Mouse (Mus musculus) ES-E14 (cell line): ENCODE data around the gene Gm13420. TPM values are rescaled to one million over a fixed set of nuclear protein-coding genes. Genes with fewer than 3 reads are reported as not detected.

Source experiments
- DNase-seq: peaks from one replicate; pipeline ENCODE4 v3.0.0-alpha.2; 2013; ENCODE audit warnings: low read depth, low spot score
- H3K27ac ChIP-seq: 2 replicates; pipeline ENCODE4 v1.5.1; 2012; ENCODE audit warnings: low read depth, mild to moderate bottlenecking, low read length, moderate library complexity, mixed read lengths; ENCODE audit not compliant: poor library complexity, insufficient read depth, severe bottlenecking
- H3K36me3 ChIP-seq: 2 replicates; pipeline ENCODE4 v1.6.1; 2012; ENCODE audit warnings: mild to moderate bottlenecking, low read length, moderate library complexity, mixed read lengths; ENCODE audit not compliant: control insufficient read depth, poor library complexity, insufficient read depth, severe bottlenecking
- H3K4me1 ChIP-seq, 2 experiments: fragments of 150-350 bp in 1 of 2; sonication (generic) in 1 of 2; 2 replicates each; pipeline ENCODE4 v1.6.1; 2012; ENCODE audit warnings: low read length in 2 of 2, mild to moderate bottlenecking in 1 of 2, mixed read lengths in 1 of 2; ENCODE audit not compliant: control insufficient read depth in 2 of 2, insufficient read depth in 2 of 2, poor library complexity in 1 of 2
- H3K4me3 ChIP-seq, 2 experiments: fragments of 150-350 bp in 1 of 2; sonication (generic) in 1 of 2; 2 replicates each; pipeline ENCODE4 v1.5.1; 2012; ENCODE audit warnings: low read length in 2 of 2, low read depth in 1 of 2, mild to moderate bottlenecking in 1 of 2, mixed read lengths in 1 of 2; ENCODE audit not compliant: insufficient read depth in 1 of 2, poor library complexity in 1 of 2, severe bottlenecking in 1 of 2
- H3K9ac ChIP-seq: 2 replicates; pipeline ENCODE4 v1.6.1; 2012; ENCODE audit warnings: low read depth, mild to moderate bottlenecking, low read length, mixed read lengths; ENCODE audit not compliant: poor library complexity, insufficient read depth, severe bottlenecking
- H3K9me3 ChIP-seq: fragments of 150-350 bp; sonication (generic); 2 replicates; pipeline ENCODE4 v1.6.1; 2012; ENCODE audit warnings: low read depth, mild to moderate bottlenecking, low read length; ENCODE audit not compliant: control insufficient read depth, insufficient read depth
- CHD2 ChIP-seq: IDR thresholded peaks from 2 replicates; pipeline ENCODE4 v1.6.1; 2014; ENCODE audit warnings: mild to moderate bottlenecking, low read depth, low read length, inconsistent platforms
- MAFK ChIP-seq: IDR thresholded peaks from 2 replicates; pipeline ENCODE4 v1.6.1; 2014; ENCODE audit warnings: mild to moderate bottlenecking, low read depth, low read length, inconsistent platforms; ENCODE audit not compliant: insufficient read depth
- ZC3H11A ChIP-seq: IDR thresholded peaks from 2 replicates; pipeline ENCODE4 v1.6.1; 2012; ENCODE audit warnings: low read depth, mild to moderate bottlenecking, inconsistent platforms, low read length, borderline replicate concordance
- ZNF384 ChIP-seq: IDR thresholded peaks from 2 replicates; pipeline ENCODE4 v1.6.1; 2012; ENCODE audit warnings: low read depth, low read length, inconsistent platforms
- in situ Hi-C, 2 experiments: fragments of 600-800 bp; cut with MboI; formaldehyde crosslinking; loops; one replicate each; pipeline ENCODE4 v1.15.1; 2025; ENCODE audit warnings: low sequenced_read_pairs in 2 of 2, inconsistent platforms in 1 of 2; ENCODE audit not compliant: unreplicated experiment in 2 of 2
- total RNA-seq: library from RNA; depleted of rRNA; stranded (reverse); fragments of 300-350 nt; gene quantifications from 2 replicates; pipeline ENCODE4 v1.2.3, GENCODE M21; 2012; rRNA removed

The Gm13420 gene
- total RNA-seq, 1 experiment, result 0.27 TPM

- H3K9me3 ChIP-seq, result no peaks in the 10 kb centered on the region
- TF ChIP-seq CHD2, result no peak
- TF ChIP-seq ZC3H11A, result no peak
- no peak for TF ChIP-seq MAFK
- in situ Hi-C loops, result no loop called here
- no peaks in the 10 kb centered on the region for H3K4me1 ChIP-seq
- peaks cover 61% of the 10 kb centered on the region for H3K36me3 ChIP-seq
- H3K4me3 ChIP-seq, result no peak overlapping the region
- no peak overlapping the region for H3K9ac ChIP-seq
- H3K27ac ChIP-seq, result no peak overlapping the region
- no peak for DNase-seq
These were observed 50.6 kb downstream of the Gm13420 start for GRCm38 (mm10) chr2:29700898-29701297.

- no peaks in the 10 kb centered on the region for H3K4me1 ChIP-seq
- no peak for DNase-seq
- no peaks in the 10 kb centered on the region for H3K9me3 ChIP-seq
- TF ChIP-seq ZC3H11A (no peak), ZNF384 (no peak)
- H3K27ac ChIP-seq, result no peak overlapping the region
- no peak overlapping the region for H3K4me3 ChIP-seq
- in situ Hi-C loops, result no loop called here
- no peak overlapping the region for H3K9ac ChIP-seq
- peaks cover 49% of the 10 kb centered on the region for H3K36me3 ChIP-seq
These were observed 52.8 kb downstream of the Gm13420 start for GRCm38 (mm10) chr2:29698421-29699290.

- H3K36me3 ChIP-seq, result peaks cover 37% of the 10 kb centered on the region
- no peaks in the 10 kb centered on the region for H3K9me3 ChIP-seq
- no peak overlapping the region for H3K27ac ChIP-seq
- DNase-seq, result no peak
- peaks cover 5 to 6% of the 10 kb centered on the region in 2 experiments; a peak in 3 of 4 replicates for H3K4me1 ChIP-seq
- H3K4me3 ChIP-seq, result no peak overlapping the region
- no peak overlapping the region for H3K9ac ChIP-seq
- in situ Hi-C loops, result no loop called here
- TF ChIP-seq CHD2, result no peak
- TF ChIP-seq MAFK, result peak; percentile 95
These were observed 55.2 kb downstream of the Gm13420 start for GRCm38 (mm10) chr2:29696207-29696800.

Other genes starting within 250 kb of the Gm13420 start
- gene Rapgef1, start 132.0 kb downstream of the Gm13420 start, total RNA-seq, result 48.5 and 54.6 TPM in 2 replicates
- not detected in 2 replicates for gene Gm13547, start 7.6 kb upstream of the Gm13420 start, total RNA-seq
- 18.3 and 30.4 TPM in 2 replicates for gene Coq4, start 35.8 kb upstream of the Gm13420 start, total RNA-seq
- 78.5 and 108 TPM in 2 replicates for gene Trub2, start 36.8 kb upstream of the Gm13420 start, total RNA-seq
- 38.9 and 47.7 TPM in 2 replicates for gene Slc27a4, start 50.9 kb upstream of the Gm13420 start, total RNA-seq
- 44.3 and 50.8 TPM in 2 replicates for gene Urm1, start 68.4 kb upstream of the Gm13420 start, total RNA-seq
- gene Cercam, start 117.5 kb upstream of the Gm13420 start, total RNA-seq, result 15.8 and 24.5 TPM in 2 replicates
- 123 and 217 TPM in 2 replicates for gene Odf2, start 137.5 kb upstream of the Gm13420 start, total RNA-seq
- 64.8 and 69.0 TPM in 2 replicates for gene Gle1, start 183.7 kb upstream of the Gm13420 start, total RNA-seq
- 340 and 423 TPM in 2 replicates for gene Sptan1, start 213.9 kb upstream of the Gm13420 start, total RNA-seq